19 mouse cellular contexts compared by ENCODE assay signal in the genomic region with DNA sequence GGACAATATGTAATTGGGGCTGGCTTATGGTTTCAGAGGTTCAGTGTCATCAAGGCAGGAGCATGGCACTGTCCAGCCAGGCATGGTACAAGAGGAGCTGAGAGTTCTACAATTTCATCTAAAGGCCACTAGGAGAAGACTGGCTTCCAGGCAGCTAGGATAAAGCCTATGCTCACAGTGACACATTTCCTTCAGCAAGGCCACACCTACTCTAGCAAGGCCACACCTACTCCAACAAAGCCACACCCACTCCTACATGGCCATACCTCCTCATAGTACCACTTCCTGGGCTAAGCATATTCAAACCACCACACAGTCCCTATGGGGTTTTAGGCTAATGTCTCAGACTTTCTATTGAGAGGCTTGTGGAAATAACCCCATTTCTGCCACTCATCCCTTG.
DNase-seq lines count a peak whose midpoint lies in the region; ATAC-seq lines count a peak whose summit lies in the region.
"Had no signal": no experiment of that assay in that cellular context is flagged by ENCODE, and none has a peak within 500 bp of the region (broad histone marks: within the 10 kb centered on the region; RNA-seq: fewer than 3 reads in every experiment).

No protein-coding gene starts in this region.

- ATAC-seq in granulocyte monocyte progenitor cell, adult 5-6 weeks (replicated peaks; ENCODE audit: poor library complexity, severe bottlenecking): peak; percentile 37; the same call in 1 of the 2 replicates
- ATAC-seq: forebrain, embryonic 13.5 days; midbrain, embryonic 13.5 days had no signal

- H3K27me3 ChIP-seq in splenic B cell, adult 2 months (ENCODE audit: control insufficient read depth, insufficient read depth, low read length, poor library complexity, severe bottlenecking): no peaks in the 10 kb centered on the region
- H3K27me3 ChIP-seq: forebrain, embryonic 13.5 days had no signal

- DNase-seq in heart, adult 11 months: peak; percentile 67
- DNase-seq in heart, adult 18-20 months: no peak
- DNase-seq in thymus, postnatal 0 days (ENCODE audit: low spot score): peak; percentile 26
- DNase-seq in thymus, postnatal 25 days: no peak
- peak; percentile 91 for DNase-seq in splenic B cell, adult 2 months (ENCODE audit: low read depth, low spot score)
- DNase-seq in right cerebral cortex, postnatal 36 days (ENCODE audit: low spot score in 2 of 2): no peak
- DNase-seq in kidney, postnatal 4 days: no peak
- DNase-seq: adrenal gland, adult 8-10 months; cerebellum, adult 18-20 months; cerebellum, postnatal 36 days; kidney, adult 8-10 months; layer of hippocampus, postnatal 36 days; retina, postnatal 1 day had no signal

- no peaks in the 10 kb centered on the region for H3K36me3 ChIP-seq in splenic B cell, adult 2 months (ENCODE audit: control insufficient read depth, insufficient read depth, low read length, poor library complexity, severe bottlenecking)
- H3K36me3 ChIP-seq: G1E; hindbrain, embryonic 10.5 days; limb, embryonic 10.5 days; midbrain, embryonic 13.5 days had no signal

Comparison
In these comparisons a context has a peak if more than half of its experiments do, and no peak if none do; other contexts are left out.
1. DNase-seq: peak in heart, adult 11 months (single experiment), thymus, postnatal 0 days (single experiment) and splenic B cell, adult 2 months (single experiment); none in heart, adult 18-20 months (0 of 2), thymus, postnatal 25 days (single experiment), right cerebral cortex, postnatal 36 days (0 of 2) and kidney, postnatal 4 days (0 of 2).